Mouse (Mus musculus) lung, embryonic 15.5 days (tissue): ENCODE data around the gene Raph1. TPM values are rescaled to one million over a fixed set of nuclear protein-coding genes. Genes with fewer than 3 reads are reported as not detected.
A peak's percentile ranks its signal among the peaks of the same experiment; 100 is the strongest.

ENCODE experiments used
- ATAC-seq: fragments of 200-750 bp; cut with Nextera tagmentation; 2 replicates; pipeline ENCODE4 v1.8.0; 2017; ENCODE audit warnings: moderate number of reproducible peaks, borderline replicate concordance; ENCODE audit not compliant: low FRiP score, low TSS enrichment; ENCODE audit errors: extremely low read depth
- H3K27ac ChIP-seq: fragments of 300-500 bp; sonication (generic); 2 replicates; pipeline ENCODE4 v1.5.1; 2015; ENCODE audit warnings: moderate library complexity, mild to moderate bottlenecking, inconsistent platforms
- H3K27me3 ChIP-seq: fragments of 300-500 bp; sonication (generic); 2 replicates; pipeline ENCODE4 v1.6.1; 2015; ENCODE audit warnings: inconsistent platforms
- H3K36me3 ChIP-seq: fragments of 300-500 bp; sonication (generic); 2 replicates; pipeline ENCODE4 v1.6.1; 2015; ENCODE audit warnings: inconsistent platforms
- H3K4me1 ChIP-seq: fragments of 300-500 bp; sonication (generic); 2 replicates; pipeline ENCODE4 v1.6.1; 2015; ENCODE audit warnings: inconsistent platforms
- H3K4me2 ChIP-seq: fragments of 300-500 bp; sonication (generic); 2 replicates; pipeline ENCODE4 v1.6.1; 2015; ENCODE audit warnings: inconsistent platforms, mild to moderate bottlenecking, moderate library complexity
- H3K4me3 ChIP-seq: fragments of 300-500 bp; sonication (generic); 2 replicates; pipeline ENCODE4 v1.5.1; 2015; ENCODE audit warnings: mild to moderate bottlenecking, inconsistent platforms
- H3K9ac ChIP-seq: fragments of 300-500 bp; sonication (generic); 2 replicates; pipeline ENCODE4 v1.6.1; 2015; ENCODE audit warnings: inconsistent platforms
- H3K9me3 ChIP-seq: fragments of 300-500 bp; sonication (generic); 2 replicates; pipeline ENCODE4 v1.6.1; 2016; ENCODE audit warnings: inconsistent platforms
- WGBS: fragments of 180-500 bp; shearing (Covaris S2); methylation state at CpG from one replicate; pipeline ENCODE4 v1.1.7; 2015; 5-methylcytosine and 5-hydroxymethylcytosine counted together
- polyA plus RNA-seq: library from polyadenylated mRNA; unstranded; fragments of >200 nt; fragmentation: Nextera tagmentation; extraction: Ambion mirVana; gene quantifications from 2 replicates; pipeline ENCODE4 v1.2.1, GENCODE M21; 2015

The Raph1 gene
- 37.0 and 42.4 TPM in 2 replicates for polyA plus RNA-seq

DNA sequence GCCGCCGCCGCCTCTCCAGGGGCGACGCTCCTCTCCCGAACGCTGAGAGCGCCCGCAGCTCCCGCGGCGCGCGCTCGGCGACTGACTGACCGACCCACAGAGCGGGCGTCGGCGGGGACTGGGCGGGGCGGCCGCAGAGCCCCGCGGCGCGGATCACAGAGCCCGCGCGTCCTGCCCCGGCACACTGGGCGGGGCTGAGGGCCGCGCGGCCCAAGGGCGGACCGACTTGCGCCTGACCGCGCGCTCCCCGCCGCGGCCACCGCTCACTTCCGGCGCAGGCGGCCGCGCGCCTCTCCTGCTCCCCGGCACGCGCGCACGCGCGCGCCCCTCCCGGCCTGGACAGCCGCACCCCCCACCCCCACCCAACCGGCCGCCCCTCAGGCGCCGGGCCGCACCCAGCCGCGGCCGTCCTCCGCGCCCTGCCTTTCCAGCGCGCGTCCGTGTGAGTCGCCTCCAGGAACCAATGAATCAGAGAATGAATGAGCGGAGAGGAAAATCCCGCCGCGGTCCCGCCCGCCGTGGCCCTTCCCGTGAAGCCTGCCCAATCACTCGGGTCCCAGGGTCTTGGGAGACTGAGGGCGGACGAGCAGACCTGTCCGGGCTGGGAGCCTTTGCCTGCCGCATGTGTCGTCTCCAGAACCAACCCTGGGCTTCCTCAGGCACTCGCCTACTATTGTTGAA, at the start of gene Raph1:
Gene Raph1, minus strand, starts transcription at position 474 of the 681 bp plus-strand sequence.
- peak; percentile 99 for ATAC-seq
- under 1% methylated on average over 32 of the region's 92 CpGs for WGBS
- Histone ChIP-seq H3K4me3 (peak within 1 kb of the TSS; percentile 98), H3K27me3 (no peaks in the 10 kb centered on the region), H3K36me3 (peaks cover 5% of the 10 kb centered on the region), H3K9me3 (no peaks in the 10 kb centered on the region), H3K9ac (peak within 1 kb of the TSS; percentile 98), H3K27ac (peak within 1 kb of the TSS; percentile 95), H3K4me1 (peaks cover 4% of the 10 kb centered on the region; the same call in 1 of the 2 replicates), H3K4me2 (peak within 1 kb of the TSS; percentile 66)

GRCm38 (mm10) chr1:60615703-60616102, 48.8 kb upstream of the Raph1 start:
- Histone ChIP-seq H3K4me1 (no peaks in the 10 kb centered on the region), H3K27ac (no peak overlapping the region)
- 83% methylated on average over 1 of the region's 1 CpGs for WGBS

GRCm38 (mm10) chr1:60614902-60615301, 48.0 kb upstream of the Raph1 start:
- H3K36me3 ChIP-seq = no peaks in the 10 kb centered on the region
- no peaks in the 10 kb centered on the region for H3K27me3 ChIP-seq
- H3K4me2 ChIP-seq = no peak overlapping the region
- no peak overlapping the region for H3K9ac ChIP-seq
- H3K27ac ChIP-seq = no peak overlapping the region
- H3K9me3 ChIP-seq = no peaks in the 10 kb centered on the region
- 73% methylated on average over 1 of the region's 1 CpGs for WGBS
- 0 out of 2 replicates have a peak, but pooled peaks cover 3% of the 10 kb centered on the region for H3K4me1 ChIP-seq
- ATAC-seq = no peak
- H3K4me3 ChIP-seq = no peak overlapping the region

More at GRCm38 (mm10) chr1:60615703-60616102, 48.8 kb upstream of the Raph1 start:
- H3K4me2 ChIP-seq = no peak overlapping the region
- no peaks in the 10 kb centered on the region for H3K36me3 ChIP-seq
- no peaks in the 10 kb centered on the region for H3K9me3 ChIP-seq
- H3K27me3 ChIP-seq = no peaks in the 10 kb centered on the region
- H3K9ac ChIP-seq = no peak overlapping the region
- no peak overlapping the region for H3K4me3 ChIP-seq
- no peak for ATAC-seq

GRCm38 (mm10) chr1:60611968-60612367, 45.1 kb upstream of the Raph1 start:
- Histone ChIP-seq H3K4me1 (0 out of 2 replicates have a peak, but pooled peaks cover 9% of the 10 kb centered on the region), H3K4me2 (no peak overlapping the region), H3K27ac (no peak overlapping the region), H3K36me3 (no peaks in the 10 kb centered on the region), H3K4me3 (no peak overlapping the region), H3K27me3 (no peaks in the 10 kb centered on the region), H3K9me3 (no peaks in the 10 kb centered on the region), H3K9ac (no peak overlapping the region)
- ATAC-seq = no peak
- WGBS = 70% methylated on average over 3 of the region's 3 CpGs

GRCm38 (mm10) chr1:60610631-60611030, 43.7 kb upstream of the Raph1 start:
- no peak overlapping the region for H3K27ac ChIP-seq
- H3K4me3 ChIP-seq = no peak overlapping the region
- no peak overlapping the region for H3K9ac ChIP-seq
- H3K36me3 ChIP-seq = no peaks in the 10 kb centered on the region
- WGBS = 63% methylated on average over 4 of the region's 4 CpGs
- H3K4me2 ChIP-seq = no peak overlapping the region
- ATAC-seq = no peak
- no peaks in the 10 kb centered on the region for H3K27me3 ChIP-seq
- H3K9me3 ChIP-seq = no peaks in the 10 kb centered on the region
- 0 out of 2 replicates have a peak, but pooled peaks cover 9% of the 10 kb centered on the region for H3K4me1 ChIP-seq

GRCm38 (mm10) chr1:60609011-60609775, 42.3 kb upstream of the Raph1 start:
- H3K4me1 ChIP-seq = 0 out of 2 replicates have a peak, but pooled peaks cover 9% of the 10 kb centered on the region
- H3K36me3 ChIP-seq = no peaks in the 10 kb centered on the region
- peak; percentile 90 for ATAC-seq
- H3K9me3 ChIP-seq = no peaks in the 10 kb centered on the region
- peak overlapping the region; percentile 84 for H3K27ac ChIP-seq
- H3K27me3 ChIP-seq = no peaks in the 10 kb centered on the region
- no peak overlapping the region for H3K4me3 ChIP-seq
- no peak overlapping the region; the same call in 1 of the 2 replicates for H3K4me2 ChIP-seq
- H3K9ac ChIP-seq = no peak overlapping the region
- WGBS = 58% methylated on average over 8 of the region's 8 CpGs

- ATAC-seq = no peak
- 0 out of 2 replicates have a peak, but pooled peaks cover 6% of the 10 kb centered on the region for H3K4me1 ChIP-seq
- no peaks in the 10 kb centered on the region for H3K9me3 ChIP-seq
- no peaks in the 10 kb centered on the region for H3K27me3 ChIP-seq
- H3K27ac ChIP-seq = no peak overlapping the region
- WGBS = 83% methylated on average over 3 of the region's 3 CpGs
- no peak overlapping the region for H3K9ac ChIP-seq
- no peaks in the 10 kb centered on the region for H3K36me3 ChIP-seq
- no peak overlapping the region for H3K4me2 ChIP-seq
- H3K4me3 ChIP-seq = no peak overlapping the region
These were observed 37.6 kb upstream of the Raph1 start for GRCm38 (mm10) chr1:60604481-60605021.

DNA sequence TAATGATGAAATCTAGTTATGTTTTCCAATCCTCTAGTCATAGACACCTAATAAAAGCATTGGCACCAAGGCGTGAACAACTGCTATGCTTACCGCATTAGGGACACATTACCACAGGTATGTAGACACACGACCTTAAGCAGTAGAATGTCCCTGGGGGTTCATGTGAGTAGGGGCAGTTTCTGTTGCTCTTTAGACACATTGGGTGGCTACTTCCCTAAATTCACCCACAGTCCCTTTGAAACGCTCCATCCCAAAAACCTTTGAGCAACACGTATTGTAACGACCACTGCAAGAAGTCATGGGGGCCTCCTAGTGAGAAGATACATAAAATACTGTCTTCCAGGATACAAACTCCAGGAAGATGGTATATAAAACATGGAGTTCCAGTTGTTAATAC, 33.8 kb upstream of the Raph1 start:
- no peaks in the 10 kb centered on the region for H3K9me3 ChIP-seq
- H3K4me3 ChIP-seq = no peak overlapping the region
- no peaks in the 10 kb centered on the region for H3K36me3 ChIP-seq
- 80% methylated on average over 6 of the region's 6 CpGs for WGBS
- H3K27ac ChIP-seq = no peak overlapping the region
- no peak overlapping the region for H3K9ac ChIP-seq
- H3K4me1 ChIP-seq = 0 out of 2 replicates have a peak, but pooled peaks cover 4% of the 10 kb centered on the region
- no peak for ATAC-seq
- no peaks in the 10 kb centered on the region for H3K27me3 ChIP-seq
- no peak overlapping the region for H3K4me2 ChIP-seq

- Histone ChIP-seq H3K4me2 (no peak overlapping the region), H3K9ac (no peak overlapping the region), H3K27ac (no peak overlapping the region), H3K4me1 (0 out of 2 replicates have a peak, but pooled peaks cover 4% of the 10 kb centered on the region), H3K9me3 (no peaks in the 10 kb centered on the region), H3K27me3 (no peaks in the 10 kb centered on the region), H3K4me3 (no peak overlapping the region), H3K36me3 (no peaks in the 10 kb centered on the region)
- no peak for ATAC-seq
- 86% methylated on average over 3 of the region's 3 CpGs for WGBS
These were observed 33.0 kb upstream of the Raph1 start for GRCm38 (mm10) chr1:60599926-60600325.

GRCm38 (mm10) chr1:60599013-60599701, 32.3 kb upstream of the Raph1 start:
- 0 out of 2 replicates have a peak, but pooled peaks cover 4% of the 10 kb centered on the region for H3K4me1 ChIP-seq
- H3K4me3 ChIP-seq = no peak overlapping the region
- no peaks in the 10 kb centered on the region for H3K27me3 ChIP-seq
- 65% methylated on average over 6 of the region's 6 CpGs for WGBS
- H3K9ac ChIP-seq = no peak overlapping the region
- ATAC-seq = no peak
- no peak overlapping the region for H3K27ac ChIP-seq
- no peaks in the 10 kb centered on the region for H3K36me3 ChIP-seq
- H3K9me3 ChIP-seq = no peaks in the 10 kb centered on the region
- no peak overlapping the region for H3K4me2 ChIP-seq
